Mouse (Mus musculus) brain, embryonic 14.5 days (tissue): Measurements from ENCODE around the gene Myof. TPM values are rescaled to one million over a fixed set of nuclear protein-coding genes. Genes with fewer than 3 reads are reported as not detected.
A peak's percentile ranks its signal among the peaks of the same experiment; 100 is the strongest.

Experiments used
- DNase-seq: peaks from one replicate; pipeline ENCODE4 v3.0.0-alpha.2; 2011; ENCODE audit warnings: low read depth
- CTCF ChIP-seq: fragments of 200-500 bp; IDR thresholded peaks from 2 replicates; pipeline ENCODE4 v1.5.1; 2012; ENCODE audit warnings: inconsistent platforms, mild to moderate bottlenecking, moderate library complexity, borderline replicate concordance; ENCODE audit not compliant: insufficient read depth, insufficient read length; ENCODE audit errors: extremely low read depth
- POLR2A ChIP-seq: fragments of 200-500 bp; IDR thresholded peaks from 2 replicates; pipeline ENCODE4 v1.6.1; 2012; ENCODE audit warnings: mild to moderate bottlenecking, inconsistent platforms, borderline replicate concordance; ENCODE audit not compliant: poor library complexity, insufficient read depth, insufficient read length, severe bottlenecking; ENCODE audit errors: extremely low read depth
- polyA plus RNA-seq: library from polyadenylated mRNA; depleted of rRNA; stranded (reverse); fragments of >200 nt; gene quantifications from 2 replicates; pipeline ENCODE4 v1.2.3, GENCODE M21; 2012

The Myof gene
- polyA plus RNA-seq, 1 experiment, result 4.6 TPM

GRCm38 (mm10) chr19:37959543-37960215, 83.7 kb downstream of the Myof start:
- TF ChIP-seq CTCF (no peak), POLR2A (no peak)
- DNase-seq, result no peak

DNA sequence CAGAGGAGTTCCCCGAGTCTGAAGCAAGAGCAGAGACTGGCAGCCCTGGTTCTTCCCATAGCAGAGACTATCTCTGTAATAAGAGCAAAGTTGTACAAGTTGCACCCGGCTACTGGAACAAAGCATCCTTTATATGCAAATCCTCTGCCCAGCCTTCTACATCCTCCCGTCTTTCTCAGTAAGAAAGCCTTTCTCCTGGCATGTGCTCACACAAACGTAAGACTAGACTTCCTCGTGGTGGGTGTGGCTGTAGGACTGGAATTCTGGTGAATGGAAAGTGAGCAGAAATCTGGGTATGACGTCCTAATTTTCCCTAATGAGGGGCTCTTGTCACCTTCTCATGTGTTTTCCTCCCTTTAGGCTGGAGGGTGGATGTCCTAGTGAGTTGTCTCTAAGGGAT, 84.3 kb downstream of the Myof start:
- DNase-seq, result no peak
- no peak for TF ChIP-seq CTCF

- TF ChIP-seq POLR2A, result no peak
- TF ChIP-seq CTCF, result no peak
- no peak for DNase-seq
Observed at GRCm38 (mm10) chr19:37957256-37957655, 86.1 kb downstream of the Myof start.

- DNase-seq, result no peak
- TF ChIP-seq CTCF (no peak), POLR2A (no peak)
Observed at GRCm38 (mm10) chr19:37956006-37956405, 87.4 kb downstream of the Myof start.

- DNase-seq, result peak; percentile 90
- TF ChIP-seq CTCF (peak; percentile 89), POLR2A (no peak)
Observed at GRCm38 (mm10) chr19:37955425-37956001, 87.9 kb downstream of the Myof start.

GRCm38 (mm10) chr19:37954772-37955171, 88.6 kb downstream of the Myof start:
- DNase-seq, result no peak

DNA sequence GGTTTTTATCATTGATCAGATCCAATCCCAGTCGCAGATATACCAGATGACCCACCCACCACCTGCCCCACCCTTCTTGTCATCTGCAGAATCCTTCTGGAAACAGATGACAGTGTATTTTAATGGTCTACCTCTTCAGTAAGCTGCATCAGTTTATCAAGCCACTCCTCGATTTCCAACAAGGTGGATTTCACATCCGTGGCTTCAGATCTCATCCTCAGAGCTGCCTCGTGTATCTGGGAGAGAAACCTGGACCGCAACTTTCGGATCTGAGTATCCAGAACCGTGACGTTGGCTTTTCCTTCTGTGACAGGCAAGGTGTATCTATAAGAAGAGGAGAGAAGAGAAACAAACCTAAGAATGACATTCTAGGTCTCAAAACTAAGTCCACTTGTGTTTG, 89.1 kb downstream of the Myof start:
- TF ChIP-seq POLR2A (no peak), CTCF (no peak)
- DNase-seq, result no peak

More at GRCm38 (mm10) chr19:37954772-37955171, 88.6 kb downstream of the Myof start:
- TF ChIP-seq POLR2A (no peak), CTCF (no peak)

GRCm38 (mm10) chr19:37946696-37947095, 96.7 kb downstream of the Myof start:
- TF ChIP-seq CTCF (peak; percentile 42; the same call in 1 of the 2 replicates), POLR2A (no peak)
- DNase-seq, result peak; percentile 54

DNA sequence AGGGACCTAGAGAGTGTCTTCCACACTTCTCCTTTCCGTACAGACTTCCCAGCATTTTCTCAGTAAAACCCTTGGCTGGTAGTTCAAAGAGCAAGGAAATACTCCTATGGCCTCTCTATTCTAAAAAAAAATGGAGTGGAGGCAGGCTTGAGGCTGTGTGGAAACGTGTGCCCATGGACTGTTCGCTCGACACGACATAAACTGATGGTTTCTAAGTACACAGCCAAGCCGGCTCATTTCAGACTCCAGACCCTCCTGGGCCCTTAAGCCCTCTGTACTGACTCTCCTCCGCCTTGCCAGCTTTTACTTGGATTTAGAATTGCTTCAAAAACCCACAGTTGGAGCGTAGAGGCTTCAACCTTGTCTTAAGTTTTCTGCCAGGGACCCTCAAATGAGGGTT, 97.3 kb downstream of the Myof start:
- TF ChIP-seq POLR2A (no peak), CTCF (no peak)
- DNase-seq, result no peak

DNA sequence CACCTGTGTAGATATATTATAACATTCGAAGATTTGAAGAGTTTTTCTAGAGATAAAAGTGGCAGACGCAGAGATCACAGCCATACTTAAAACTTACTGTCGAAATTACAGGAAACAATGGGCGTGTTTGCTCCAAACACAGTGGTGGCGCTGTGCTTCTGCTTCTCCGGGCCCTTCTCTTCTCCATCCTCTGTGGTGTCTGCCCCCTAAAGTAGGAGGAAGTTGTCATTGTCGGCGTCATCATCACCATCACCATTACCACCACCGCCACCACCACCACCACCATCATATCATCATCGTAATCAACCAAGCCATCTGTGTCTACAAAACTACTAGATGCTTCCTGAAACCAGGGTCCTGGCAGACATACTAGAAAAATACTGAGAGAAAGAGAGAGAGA, 104.2 kb downstream of the Myof start:
- TF ChIP-seq CTCF, result no peak
- DNase-seq, result no peak

DNA sequence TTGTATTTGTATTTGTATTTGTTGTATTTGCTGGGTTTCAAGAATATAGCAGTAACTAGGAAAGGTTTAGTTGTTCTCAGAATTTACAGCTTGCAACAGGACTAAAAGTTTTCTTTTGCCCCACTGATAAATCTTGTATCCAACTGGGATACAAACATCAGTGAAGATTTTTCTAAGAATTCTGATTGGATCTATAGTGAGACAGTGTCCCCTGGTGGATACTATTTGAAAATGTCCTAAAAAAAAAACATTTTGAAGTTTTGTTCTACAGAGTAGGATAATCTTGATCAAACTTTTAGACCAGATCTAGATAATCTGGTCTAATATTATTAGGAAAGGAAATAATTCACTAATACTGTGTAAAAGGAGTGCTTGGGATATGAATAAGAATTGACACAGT, 106.3 kb downstream of the Myof start:
- peak; percentile 29 for DNase-seq
- TF ChIP-seq POLR2A (no peak), CTCF (no peak)

DNA sequence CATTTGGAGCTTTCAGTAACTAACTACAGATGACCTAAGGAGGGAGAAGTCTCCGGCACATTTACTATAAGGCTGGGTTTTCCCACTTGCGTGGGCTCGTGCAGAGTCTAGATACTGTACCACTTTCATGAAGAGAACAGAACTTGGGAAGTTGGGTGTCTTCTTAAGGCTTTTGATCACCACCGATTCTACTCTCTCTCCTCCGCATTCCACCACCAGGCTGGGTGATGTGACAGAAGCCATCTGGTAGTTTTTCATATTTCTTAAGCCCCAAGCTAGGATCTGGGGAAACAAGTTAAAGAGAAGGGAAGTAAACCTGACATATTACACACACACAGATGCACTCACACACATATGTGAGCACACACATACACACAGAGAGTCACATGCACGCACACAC, 108.7 kb downstream of the Myof start:
- DNase-seq, result no peak
- no peak for TF ChIP-seq POLR2A
- TF ChIP-seq CTCF, result no peak

GRCm38 (mm10) chr19:37932198-37932597, 111.2 kb downstream of the Myof start:
- DNase-seq, result no peak
- TF ChIP-seq CTCF, result no peak
- no peak for TF ChIP-seq POLR2A

DNA sequence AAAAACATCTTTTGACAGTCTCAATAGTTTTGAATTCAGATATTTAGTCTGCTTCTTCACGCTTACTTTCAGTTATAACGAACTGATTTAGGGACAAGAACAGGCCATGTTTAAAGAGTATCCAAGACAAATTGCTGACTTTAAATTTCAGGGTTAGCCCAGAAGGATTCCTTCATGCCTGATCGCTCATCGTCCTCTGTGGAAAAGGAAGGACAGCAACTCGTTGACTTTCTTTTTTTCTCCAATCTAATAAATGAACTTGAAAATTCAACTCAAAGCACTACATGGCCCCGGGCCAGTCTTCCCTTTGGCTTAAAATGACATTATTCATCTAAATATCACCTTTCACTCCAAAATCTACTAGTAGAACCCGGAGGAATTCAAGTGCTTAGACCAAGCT, 115.5 kb downstream of the Myof start:
- no peak for DNase-seq
- TF ChIP-seq POLR2A (no peak), CTCF (no peak)
